Mouse (Mus musculus): ENCODE measurements around the gene Dcun1d1. TPM values are rescaled to one million over a fixed set of nuclear protein-coding genes. Genes with fewer than 3 reads are reported as not detected.

The Dcun1d1 gene
- polyA plus RNA-seq, 1 experiment from 2014 or later, result 91.3 TPM

- no peaks in the 10 kb centered on the region for H3K27me3 ChIP-seq (replicated peaks; ENCODE audit: control insufficient read depth, insufficient read depth, low read length)
- no peak for ATAC-seq
- 0 out of 2 replicates have a peak, but pooled peaks cover 7% of the 10 kb centered on the region for H3K4me1 ChIP-seq (ENCODE audit: control insufficient read depth, insufficient read depth, low read length)
- 66% methylated on average over 4 of the region's 4 CpGs for WGBS
- no peak overlapping the region for H3K9ac ChIP-seq (ENCODE audit: low read depth, low read length)
- H3K4me2 ChIP-seq (ENCODE audit: low read depth, low read length), result no peak overlapping the region
- H3K4me3 ChIP-seq (ENCODE audit: low read length), result no peak overlapping the region
- no peaks in the 10 kb centered on the region for H3K9me3 ChIP-seq (ENCODE audit: control insufficient read depth, low read length)
- no peaks in the 10 kb centered on the region for H3K36me3 ChIP-seq (ENCODE audit: control insufficient read depth, insufficient read depth, low read length)
- H3K27ac ChIP-seq (ENCODE audit: low read length), result no peak overlapping the region
Observed at GRCm38 (mm10) chr3:35922522-35922921, 14.7 kb downstream of the Dcun1d1 start.

GRCm38 (mm10) chr3:35918229-35918628, 19.0 kb downstream of the Dcun1d1 start:
- no peaks in the 10 kb centered on the region for H3K27me3 ChIP-seq (replicated peaks; ENCODE audit: control insufficient read depth, insufficient read depth, low read length)
- H3K9ac ChIP-seq (ENCODE audit: low read depth, low read length), result no peak overlapping the region
- no peak overlapping the region for H3K4me3 ChIP-seq (ENCODE audit: low read length)
- WGBS, result 72% methylated on average over 3 of the region's 3 CpGs
- H3K4me2 ChIP-seq (ENCODE audit: low read depth, low read length), result no peak overlapping the region
- no peak for ATAC-seq
- no peaks in the 10 kb centered on the region for H3K4me1 ChIP-seq (ENCODE audit: control insufficient read depth, insufficient read depth, low read length)
- H3K36me3 ChIP-seq (ENCODE audit: control insufficient read depth, insufficient read depth, low read length), result no peaks in the 10 kb centered on the region
- no peaks in the 10 kb centered on the region for H3K9me3 ChIP-seq (ENCODE audit: control insufficient read depth, low read length)
- H3K27ac ChIP-seq (ENCODE audit: low read length), result no peak overlapping the region

GRCm38 (mm10) chr3:35908982-35909680, 28.1 kb downstream of the Dcun1d1 start:
- H3K4me1 ChIP-seq (ENCODE audit: control insufficient read depth, insufficient read depth, low read length), result no peaks in the 10 kb centered on the region
- no peak overlapping the region for H3K4me3 ChIP-seq (ENCODE audit: low read length)
- H3K9me3 ChIP-seq (ENCODE audit: control insufficient read depth, low read length), result no peaks in the 10 kb centered on the region
- no peaks in the 10 kb centered on the region for H3K36me3 ChIP-seq (ENCODE audit: control insufficient read depth, insufficient read depth, low read length)
- ATAC-seq, result no peak
- no peak overlapping the region for H3K27ac ChIP-seq (ENCODE audit: low read length)
- WGBS, result 85% methylated on average over 7 of the region's 7 CpGs
- no peak overlapping the region for H3K4me2 ChIP-seq (ENCODE audit: low read depth, low read length)
- H3K9ac ChIP-seq (ENCODE audit: low read depth, low read length), result no peak overlapping the region
- no peaks in the 10 kb centered on the region for H3K27me3 ChIP-seq (replicated peaks; ENCODE audit: control insufficient read depth, insufficient read depth, low read length)

- Histone ChIP-seq H3K4me1 (ENCODE audit: control insufficient read depth, insufficient read depth, low read length) (no peaks in the 10 kb centered on the region), H3K36me3 (ENCODE audit: control insufficient read depth, insufficient read depth, low read length) (0 out of 2 replicates have a peak, but pooled peaks cover 3% of the 10 kb centered on the region), H3K9ac (ENCODE audit: low read depth, low read length) (no peak overlapping the region), H3K27me3 (replicated peaks; ENCODE audit: control insufficient read depth, insufficient read depth, low read length) (no peaks in the 10 kb centered on the region), H3K27ac (ENCODE audit: low read length) (no peak overlapping the region), H3K9me3 (ENCODE audit: control insufficient read depth, low read length) (no peaks in the 10 kb centered on the region), H3K4me2 (ENCODE audit: low read depth, low read length) (no peak overlapping the region), H3K4me3 (ENCODE audit: low read length) (no peak overlapping the region)
- ATAC-seq, result no peak
- 94% methylated on average over 5 of the region's 5 CpGs for WGBS
Observed at GRCm38 (mm10) chr3:35900555-35901204, 36.6 kb downstream of the Dcun1d1 start.

- H3K4me1 ChIP-seq (ENCODE audit: control insufficient read depth, insufficient read depth, low read length), result no peaks in the 10 kb centered on the region
- no peaks in the 10 kb centered on the region for H3K27me3 ChIP-seq (replicated peaks; ENCODE audit: control insufficient read depth, insufficient read depth, low read length)
- no peak overlapping the region for H3K4me3 ChIP-seq (ENCODE audit: low read length)
- H3K27ac ChIP-seq (ENCODE audit: low read length), result no peak overlapping the region
- no peaks in the 10 kb centered on the region for H3K9me3 ChIP-seq (ENCODE audit: control insufficient read depth, low read length)
- H3K36me3 ChIP-seq (ENCODE audit: control insufficient read depth, insufficient read depth, low read length), result 0 out of 2 replicates have a peak, but pooled peaks cover 3% of the 10 kb centered on the region
- H3K4me2 ChIP-seq (ENCODE audit: low read depth, low read length), result no peak overlapping the region
- H3K9ac ChIP-seq (ENCODE audit: low read depth, low read length), result no peak overlapping the region
- 95% methylated on average over 3 of the region's 3 CpGs for WGBS
- no peak for ATAC-seq
Observed at GRCm38 (mm10) chr3:35899109-35899508, 38.1 kb downstream of the Dcun1d1 start.

- H3K4me3 ChIP-seq (ENCODE audit: low read length), result no peak overlapping the region
- no peaks in the 10 kb centered on the region for H3K9me3 ChIP-seq (ENCODE audit: control insufficient read depth, low read length)
- no peak for ATAC-seq
- no peaks in the 10 kb centered on the region for H3K4me1 ChIP-seq (ENCODE audit: control insufficient read depth, insufficient read depth, low read length)
- H3K27ac ChIP-seq (ENCODE audit: low read length), result no peak overlapping the region
- no peaks in the 10 kb centered on the region for H3K27me3 ChIP-seq (replicated peaks; ENCODE audit: control insufficient read depth, insufficient read depth, low read length)
- 96% methylated on average over 2 of the region's 2 CpGs for WGBS
- no peak overlapping the region for H3K9ac ChIP-seq (ENCODE audit: low read depth, low read length)
- H3K4me2 ChIP-seq (ENCODE audit: low read depth, low read length), result no peak overlapping the region
- 0 out of 2 replicates have a peak, but pooled peaks cover 3% of the 10 kb centered on the region for H3K36me3 ChIP-seq (ENCODE audit: control insufficient read depth, insufficient read depth, low read length)
Observed at GRCm38 (mm10) chr3:35897900-35898299, 39.3 kb downstream of the Dcun1d1 start.

GRCm38 (mm10) chr3:35893156-35893555, 44.1 kb downstream of the Dcun1d1 start:
- Histone ChIP-seq H3K36me3 (ENCODE audit: control insufficient read depth, insufficient read depth, low read length) (peaks cover 6% of the 10 kb centered on the region; the same call in 1 of the 2 replicates), H3K27me3 (replicated peaks; ENCODE audit: control insufficient read depth, insufficient read depth, low read length) (no peaks in the 10 kb centered on the region), H3K27ac (ENCODE audit: low read length) (no peak overlapping the region), H3K9ac (ENCODE audit: low read depth, low read length) (no peak overlapping the region), H3K4me3 (ENCODE audit: low read length) (no peak overlapping the region), H3K4me2 (ENCODE audit: low read depth, low read length) (no peak overlapping the region), H3K4me1 (ENCODE audit: control insufficient read depth, insufficient read depth, low read length) (no peaks in the 10 kb centered on the region), H3K9me3 (ENCODE audit: control insufficient read depth, low read length) (no peaks in the 10 kb centered on the region)
- no peak for ATAC-seq
- WGBS, result 71% methylated on average over 5 of the region's 5 CpGs

- H3K27me3 ChIP-seq (replicated peaks; ENCODE audit: control insufficient read depth, insufficient read depth, low read length), result no peaks in the 10 kb centered on the region
- 84% methylated on average over 4 of the region's 4 CpGs for WGBS
- no peaks in the 10 kb centered on the region for H3K4me1 ChIP-seq (ENCODE audit: control insufficient read depth, insufficient read depth, low read length)
- H3K9ac ChIP-seq (ENCODE audit: low read depth, low read length), result no peak overlapping the region
- H3K4me2 ChIP-seq (ENCODE audit: low read depth, low read length), result no peak overlapping the region
- H3K36me3 ChIP-seq (ENCODE audit: control insufficient read depth, insufficient read depth, low read length), result peaks cover 6% of the 10 kb centered on the region; the same call in 1 of the 2 replicates
- H3K4me3 ChIP-seq (ENCODE audit: low read length), result no peak overlapping the region
- H3K9me3 ChIP-seq (ENCODE audit: control insufficient read depth, low read length), result no peaks in the 10 kb centered on the region
- no peak overlapping the region for H3K27ac ChIP-seq (ENCODE audit: low read length)
- peak; percentile 48; the same call in 1 of the 2 replicates for ATAC-seq
Observed at GRCm38 (mm10) chr3:35891123-35891522, 46.1 kb downstream of the Dcun1d1 start.

- no peak overlapping the region for H3K27ac ChIP-seq (ENCODE audit: low read length)
- no peaks in the 10 kb centered on the region for H3K9me3 ChIP-seq (ENCODE audit: control insufficient read depth, low read length)
- ATAC-seq, result no peak
- no peak overlapping the region for H3K9ac ChIP-seq (ENCODE audit: low read depth, low read length)
- no peak overlapping the region for H3K4me2 ChIP-seq (ENCODE audit: low read depth, low read length)
- H3K36me3 ChIP-seq (ENCODE audit: control insufficient read depth, insufficient read depth, low read length), result peaks cover 6% of the 10 kb centered on the region; the same call in 1 of the 2 replicates
- 80% methylated on average over 2 of the region's 2 CpGs for WGBS
- H3K4me1 ChIP-seq (ENCODE audit: control insufficient read depth, insufficient read depth, low read length), result no peaks in the 10 kb centered on the region
- no peak overlapping the region for H3K4me3 ChIP-seq (ENCODE audit: low read length)
- no peaks in the 10 kb centered on the region for H3K27me3 ChIP-seq (replicated peaks; ENCODE audit: control insufficient read depth, insufficient read depth, low read length)
Observed at GRCm38 (mm10) chr3:35889531-35889930, 47.7 kb downstream of the Dcun1d1 start.

Data from intestine, embryonic 16.5 days (tissue).